Mouse (Mus musculus) heart, adult 2 months (tissue): ENCODE results near the gene Vmn1r40. TPM values are rescaled to one million over a fixed set of nuclear protein-coding genes. Genes with fewer than 3 reads are reported as not detected.

Experiments
- DNase-seq, 2 experiments: peaks; one replicate each; pipeline ENCODE4 v3.0.0; 2021
- H3K27ac ChIP-seq: fragments of 200-600 bp; 2 replicates; pipeline ENCODE4 v1.8.1; 2022
- H3K27me3 ChIP-seq: fragments of 200-500 bp; 2 replicates; pipeline ENCODE4 v1.6.1; 2012; ENCODE audit warnings: mild to moderate bottlenecking, low read length, inconsistent platforms, mixed read lengths; ENCODE audit not compliant: control insufficient read depth, insufficient read depth
- H3K36me3 ChIP-seq: fragments of 200-500 bp; 2 replicates; pipeline ENCODE4 v1.6.1; 2012; ENCODE audit warnings: low read length, inconsistent platforms; ENCODE audit not compliant: control insufficient read depth, insufficient read depth
- H3K4me1 ChIP-seq: fragments of 200-500 bp; 2 replicates; pipeline ENCODE4 v1.6.1; 2011; ENCODE audit warnings: low read length; ENCODE audit not compliant: control insufficient read depth, insufficient read depth
- H3K4me3 ChIP-seq: fragments of 200-600 bp; 2 replicates; pipeline ENCODE4 v1.8.1; 2022
- H3K79me2 ChIP-seq: fragments of 200-500 bp; replicated peaks from 2 replicates; pipeline ENCODE4 v1.6.1; 2012; ENCODE audit warnings: mild to moderate bottlenecking, inconsistent platforms, low read length, moderate library complexity, mixed read lengths; ENCODE audit not compliant: control insufficient read depth, insufficient read depth
- H3K9ac ChIP-seq: fragments of 200-500 bp; 2 replicates; pipeline ENCODE4 v1.6.1; 2012; ENCODE audit warnings: low read depth, mild to moderate bottlenecking, control low read depth, inconsistent platforms, low read length, mixed read lengths
- CTCF ChIP-seq: fragments of 200-600 bp; IDR thresholded peaks from 2 replicates; pipeline ENCODE4 v1.8.1; 2022; ENCODE audit warnings: antibody characterized with exemption, mild to moderate bottlenecking, moderate library complexity
- EP300 ChIP-seq: fragments of 200-500 bp; IDR thresholded peaks from 2 replicates; pipeline ENCODE4 v1.6.1; 2011; ENCODE audit warnings: low read depth, low read length, control low read depth; ENCODE audit not compliant: insufficient read depth
- POLR2A ChIP-seq: fragments of 200-500 bp; IDR thresholded peaks from 2 replicates; pipeline ENCODE4 v1.6.1; 2011; ENCODE audit warnings: mild to moderate bottlenecking, low read depth, low read length, control low read depth; ENCODE audit not compliant: insufficient read depth
- WGBS: fragments of 180-500 bp; shearing (Covaris S2); methylation state at CpG from one replicate; pipeline ENCODE4 v1.1.7; 2018; 5-methylcytosine and 5-hydroxymethylcytosine counted together
- intact Hi-C: fragments of 180-260 bp; cut with DNase I; formaldehyde crosslinking; loops from one replicate; pipeline ENCODE4 v1.15.1; 2025
- long read RNA-seq: library from polyadenylated mRNA; stranded (forward); transcript quantifications from one replicate; pipeline ENCODE4 v2.0.0, GENCODE M21; 2021
- polyA plus RNA-seq: library from polyadenylated mRNA; depleted of rRNA; stranded (reverse); fragments of >200 nt; gene quantifications from 2 replicates; pipeline ENCODE4 v1.2.3, GENCODE M21; 2012; rRNA removed
- total RNA-seq, 2 experiments: library from RNA; stranded (reverse); gene quantifications; 2 replicates each; pipeline ENCODE4 v1.2.3; 2021

The Vmn1r40 gene
- total RNA-seq (not detected), polyA plus RNA-seq (not detected in 2 replicates)
- long read RNA-seq: 0 reads

DNA sequence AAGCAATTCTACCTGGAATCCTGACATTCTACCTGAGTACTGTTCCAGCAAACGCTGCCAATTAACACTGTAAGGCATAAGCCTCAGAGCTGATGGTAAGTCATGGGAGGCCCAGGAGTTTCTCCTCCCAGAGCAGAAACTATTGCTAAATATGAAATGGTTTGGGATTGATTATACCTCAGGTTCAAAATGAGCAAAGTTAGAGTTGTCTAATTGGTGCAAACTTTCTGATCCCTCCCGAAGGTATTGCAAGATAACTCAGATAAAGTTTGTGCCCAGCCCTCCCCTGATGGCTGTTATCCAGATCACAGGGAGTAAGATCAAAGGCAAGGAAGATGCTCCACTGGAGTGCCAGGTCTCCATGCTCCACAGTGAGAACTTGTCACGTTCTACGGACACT, at the start of gene Vmn1r40:
Vmn1r40 (plus strand) TSS at position 301 of the 400 bp plus-strand sequence.
- no peaks in the 10 kb centered on the region for H3K27me3 ChIP-seq
- no peaks in the 10 kb centered on the region for H3K79me2 ChIP-seq
- no peak within 1 kb of the TSS for H3K4me3 ChIP-seq
- H3K27ac ChIP-seq: no peak within 1 kb of the TSS
- no peak within 1 kb of the TSS for H3K9ac ChIP-seq
- no peaks in the 10 kb centered on the region for H3K36me3 ChIP-seq
- WGBS: 66% methylated on average over 4 of the region's 4 CpGs
- intact Hi-C loops: no loop called here
- H3K4me1 ChIP-seq: no peaks in the 10 kb centered on the region
- no peak for TF ChIP-seq POLR2A
- TF ChIP-seq EP300: no peak
- TF ChIP-seq CTCF: no peak
- no peak for DNase-seq

DNA sequence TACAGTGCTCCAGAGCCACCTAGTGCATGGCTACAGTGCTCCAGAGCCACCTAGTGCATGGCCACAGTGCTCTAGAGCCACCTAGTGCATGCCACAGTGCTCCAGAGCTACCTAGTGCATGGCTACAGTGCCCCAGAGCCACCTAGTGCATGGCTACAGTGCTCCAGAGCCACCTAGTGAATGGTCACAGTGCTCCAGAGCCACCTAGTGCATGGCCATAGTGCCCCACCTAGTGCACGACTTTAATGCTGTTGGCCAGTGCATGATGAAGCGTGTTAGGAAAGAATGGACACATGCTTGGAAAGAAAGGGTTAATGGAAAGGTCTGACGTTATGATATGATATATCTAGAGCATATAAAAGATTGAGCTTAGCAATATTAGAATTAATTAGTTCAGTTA, 49.0 kb upstream of the Vmn1r40 start:
- Histone ChIP-seq H3K9ac (no peak overlapping the region), H3K27me3 (no peaks in the 10 kb centered on the region), H3K27ac (no peak overlapping the region; the same call in 1 of the 2 replicates), H3K4me3 (no peak overlapping the region), H3K79me2 (no peaks in the 10 kb centered on the region), H3K36me3 (no peaks in the 10 kb centered on the region), H3K4me1 (peaks cover 7% of the 10 kb centered on the region)
- TF ChIP-seq CTCF (peak; percentile 20; the same call in 1 of the 2 replicates), EP300 (no peak)
- no peak for DNase-seq
- intact Hi-C loops: no loop called here
- WGBS: 67% methylated on average over 3 of the region's 3 CpGs

DNA sequence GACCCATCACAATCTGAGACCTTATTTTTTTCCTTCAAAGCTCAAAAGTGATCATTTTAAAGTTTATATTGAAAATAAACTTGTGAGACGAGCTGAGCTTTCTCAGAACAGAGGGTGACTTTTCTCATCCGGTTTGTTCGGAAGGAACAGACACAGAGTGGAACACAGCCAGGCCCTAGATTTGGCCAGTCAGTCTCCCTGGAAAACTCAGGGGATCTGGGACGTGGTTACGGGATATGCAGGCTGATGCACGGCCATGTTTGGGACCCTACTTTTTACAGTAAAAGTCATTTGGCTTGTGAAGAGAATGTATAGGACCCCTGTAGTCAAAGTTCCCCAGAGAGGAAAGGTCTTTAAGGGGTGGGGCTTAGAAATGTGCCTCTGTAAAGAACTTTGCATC, 48.4 kb upstream of the Vmn1r40 start:
- intact Hi-C loops: no loop called here

DNA sequence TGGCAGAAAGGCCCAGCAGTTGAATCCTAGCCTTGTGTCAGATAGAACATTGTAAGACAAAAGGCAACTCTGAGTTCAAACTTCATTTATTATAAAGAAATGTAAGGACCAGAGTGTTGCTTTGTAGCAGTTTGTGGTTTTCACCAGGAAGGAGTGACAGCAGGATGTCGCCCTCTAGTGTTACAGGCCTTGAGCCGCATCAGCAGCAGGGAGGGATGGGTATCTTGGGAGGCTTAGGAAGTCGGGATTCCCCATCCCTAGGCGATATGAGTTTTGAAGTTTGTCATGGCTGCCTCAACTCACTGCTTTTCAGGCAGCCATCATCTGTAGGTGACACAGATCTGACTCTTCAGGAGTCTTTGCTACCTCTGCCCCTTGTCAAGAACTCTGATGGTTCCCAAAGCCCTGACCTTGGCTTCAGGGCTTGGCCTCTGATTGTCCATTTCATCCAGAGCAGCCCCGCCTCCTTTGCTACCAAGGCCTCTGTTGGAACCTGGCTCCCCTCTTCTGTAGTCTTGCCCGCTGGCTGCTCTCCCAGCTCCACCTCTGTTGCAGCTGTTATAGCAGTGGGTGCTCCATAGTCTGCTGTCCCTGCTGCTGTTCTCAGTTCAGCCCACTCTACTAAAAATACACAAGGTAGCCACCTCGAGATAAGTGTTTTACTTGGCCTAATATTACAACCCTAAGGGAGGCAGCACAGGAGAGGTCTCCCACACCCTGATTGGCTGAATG, 47.5 kb upstream of the Vmn1r40 start:
- peak overlapping the region; percentile 41; the same call in 1 of the 2 replicates for H3K27ac ChIP-seq

More for the DNA sequence above, 48.4 kb upstream of the Vmn1r40 start:
- no peak overlapping the region; the same call in 1 of the 2 replicates for H3K27ac ChIP-seq
- H3K4me1 ChIP-seq: peaks cover 7% of the 10 kb centered on the region
- no peak overlapping the region for H3K9ac ChIP-seq
- 61% methylated on average over 6 of the region's 6 CpGs for WGBS
- no peak for DNase-seq
- H3K4me3 ChIP-seq: no peak overlapping the region
- no peak for TF ChIP-seq POLR2A
- no peaks in the 10 kb centered on the region for H3K27me3 ChIP-seq
- no peaks in the 10 kb centered on the region for H3K79me2 ChIP-seq
- no peaks in the 10 kb centered on the region for H3K36me3 ChIP-seq

DNA sequence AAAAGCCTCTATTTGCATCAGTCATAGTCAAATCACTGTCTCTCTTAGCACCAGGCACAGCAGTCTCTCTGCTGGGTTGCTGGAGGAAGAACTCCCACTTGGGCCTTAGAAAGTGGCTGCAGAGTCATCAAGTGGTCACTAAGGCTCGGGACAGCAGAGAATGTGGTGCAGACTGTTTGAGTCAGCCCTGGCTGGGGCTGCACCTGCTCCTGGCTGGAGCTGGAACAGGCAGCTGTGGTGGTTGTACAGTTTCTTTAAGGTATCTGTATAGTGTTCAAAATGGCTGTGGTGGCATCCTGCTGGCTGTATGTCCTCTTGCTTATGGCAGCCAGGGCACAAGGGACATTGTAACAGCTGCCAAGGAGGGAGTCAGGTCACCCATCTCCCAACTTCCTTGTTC, 46.9 kb upstream of the Vmn1r40 start:
- Histone ChIP-seq H3K4me3 (no peak overlapping the region), H3K27ac (peak overlapping the region; percentile 41; the same call in 1 of the 2 replicates), H3K27me3 (no peaks in the 10 kb centered on the region), H3K4me1 (peaks cover 7% of the 10 kb centered on the region), H3K79me2 (no peaks in the 10 kb centered on the region), H3K36me3 (no peaks in the 10 kb centered on the region), H3K9ac (no peak overlapping the region)
- no peak for TF ChIP-seq CTCF
- TF ChIP-seq EP300: no peak
- TF ChIP-seq POLR2A: no peak
- intact Hi-C loops: no loop called here
- DNase-seq: no peak
- WGBS: 37% methylated on average over 1 of the region's 1 CpGs

More for the DNA sequence above, 47.5 kb upstream of the Vmn1r40 start:
- peak; percentile 56 to 65 for DNase-seq
- H3K27me3 ChIP-seq: no peaks in the 10 kb centered on the region
- H3K4me1 ChIP-seq: peaks cover 7% of the 10 kb centered on the region
- H3K4me3 ChIP-seq: no peak overlapping the region
- WGBS: 25% methylated on average over 7 of the region's 7 CpGs
- no peak overlapping the region for H3K9ac ChIP-seq
- TF ChIP-seq POLR2A: no peak
- peak; percentile 85 for TF ChIP-seq CTCF
- TF ChIP-seq EP300: no peak
- H3K79me2 ChIP-seq: no peaks in the 10 kb centered on the region
- H3K36me3 ChIP-seq: no peaks in the 10 kb centered on the region
- intact Hi-C loops: no loop called here

DNA sequence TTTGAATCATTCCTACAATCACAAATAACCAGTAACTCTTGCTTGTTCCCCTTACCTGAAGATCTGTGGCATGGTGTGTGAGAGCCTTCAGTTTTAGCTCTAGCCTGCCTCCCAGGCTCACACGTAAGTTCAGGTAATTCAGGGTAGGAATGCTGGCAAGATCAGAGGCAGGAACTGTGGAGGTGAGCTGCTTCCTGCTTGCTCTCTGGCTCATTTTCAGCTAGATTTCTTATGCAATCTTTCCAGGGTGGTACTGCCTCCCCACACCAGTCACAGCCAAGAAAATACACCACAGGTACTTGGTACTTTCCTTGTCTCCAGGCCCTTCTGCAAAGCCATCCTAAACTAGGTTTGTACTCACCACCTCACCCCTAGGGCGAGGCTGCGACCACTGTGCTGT, 44.8 kb upstream of the Vmn1r40 start:
- H3K4me1 ChIP-seq: peaks cover 7% of the 10 kb centered on the region
- no peak for DNase-seq
- 90% methylated on average over 3 of the region's 3 CpGs for WGBS
- TF ChIP-seq EP300 (no peak), CTCF (no peak), POLR2A (no peak)
- no peak overlapping the region for H3K9ac ChIP-seq
- no peak overlapping the region for H3K27ac ChIP-seq
- intact Hi-C loops: no loop called here
- H3K27me3 ChIP-seq: no peaks in the 10 kb centered on the region
- no peak overlapping the region for H3K4me3 ChIP-seq
- H3K36me3 ChIP-seq: no peaks in the 10 kb centered on the region
- no peaks in the 10 kb centered on the region for H3K79me2 ChIP-seq
